Mouse (Mus musculus) heart, embryonic 11.5 days (tissue): ENCODE results near the gene Lrp4. TPM values are rescaled to one million over a fixed set of nuclear protein-coding genes. Genes with fewer than 3 reads are reported as not detected.
"Not testable (repeated sequence)": the region's sequence is repeated elsewhere in the genome, so short reads cannot be mapped to it uniquely, and the experiment has no call there.

Experiments
- ATAC-seq: fragments of 200-750 bp; cut with Nextera tagmentation; replicated peaks from 2 replicates; pipeline ENCODE4 v1.8.0; 2017; ENCODE audit warnings: moderate library complexity; ENCODE audit not compliant: insufficient number of reproducible peaks, low FRiP score, low TSS enrichment
- H3K27ac ChIP-seq: fragments of 300-500 bp; sonication (generic); 2 replicates; pipeline ENCODE4 v1.5.1; 2014; ENCODE audit warnings: mild to moderate bottlenecking, low read depth, low read length
- H3K27me3 ChIP-seq: fragments of 300-500 bp; sonication (generic); 2 replicates; pipeline ENCODE4 v1.6.1; 2014; ENCODE audit warnings: mild to moderate bottlenecking, low read length, mixed read lengths; ENCODE audit not compliant: control insufficient read depth, insufficient read depth
- H3K36me3 ChIP-seq: fragments of 300-500 bp; sonication (generic); 2 replicates; pipeline ENCODE4 v1.6.1; 2014; ENCODE audit warnings: mild to moderate bottlenecking, low read length, moderate library complexity, mixed read lengths; ENCODE audit not compliant: control insufficient read depth, insufficient read depth
- H3K4me1 ChIP-seq: fragments of 300-500 bp; sonication (generic); 2 replicates; pipeline ENCODE4 v1.6.1; 2014; ENCODE audit warnings: low read length; ENCODE audit not compliant: control insufficient read depth, insufficient read depth
- H3K4me2 ChIP-seq: fragments of 300-500 bp; sonication (generic); 2 replicates; pipeline ENCODE4 v1.6.1; 2014; ENCODE audit warnings: mild to moderate bottlenecking, moderate library complexity
- H3K4me3 ChIP-seq: fragments of 300-500 bp; sonication (generic); 2 replicates; pipeline ENCODE4 v1.5.1; 2014; ENCODE audit warnings: low read depth, low read length
- H3K9ac ChIP-seq: fragments of 300-500 bp; sonication (generic); 2 replicates; pipeline ENCODE4 v1.6.1; 2014; ENCODE audit warnings: mild to moderate bottlenecking, low read depth, low read length, moderate library complexity
- H3K9me3 ChIP-seq: fragments of 300-500 bp; sonication (generic); replicated peaks from 2 replicates; pipeline ENCODE4 v1.6.1; 2016; ENCODE audit warnings: low read length; ENCODE audit not compliant: control insufficient read depth
- WGBS: fragments of 180-500 bp; shearing (Covaris S2); extraction: QIAGEN DNeasy Blood & Tissue Kit; methylation state at CpG from one replicate; pipeline ENCODE4 v1.1.7; 2014; ENCODE audit not compliant: insufficient replicate concordance; 5-methylcytosine and 5-hydroxymethylcytosine counted together
- polyA plus RNA-seq: library from polyadenylated mRNA; unstranded; fragments of >200 nt; fragmentation: Nextera tagmentation; extraction: Ambion mirVana; gene quantifications from 2 replicates; pipeline ENCODE4 v1.2.1, GENCODE M21; 2014

Gene Lrp4
- polyA plus RNA-seq, 1 experiment from 2014 or later, result 3.8 TPM

DNA sequence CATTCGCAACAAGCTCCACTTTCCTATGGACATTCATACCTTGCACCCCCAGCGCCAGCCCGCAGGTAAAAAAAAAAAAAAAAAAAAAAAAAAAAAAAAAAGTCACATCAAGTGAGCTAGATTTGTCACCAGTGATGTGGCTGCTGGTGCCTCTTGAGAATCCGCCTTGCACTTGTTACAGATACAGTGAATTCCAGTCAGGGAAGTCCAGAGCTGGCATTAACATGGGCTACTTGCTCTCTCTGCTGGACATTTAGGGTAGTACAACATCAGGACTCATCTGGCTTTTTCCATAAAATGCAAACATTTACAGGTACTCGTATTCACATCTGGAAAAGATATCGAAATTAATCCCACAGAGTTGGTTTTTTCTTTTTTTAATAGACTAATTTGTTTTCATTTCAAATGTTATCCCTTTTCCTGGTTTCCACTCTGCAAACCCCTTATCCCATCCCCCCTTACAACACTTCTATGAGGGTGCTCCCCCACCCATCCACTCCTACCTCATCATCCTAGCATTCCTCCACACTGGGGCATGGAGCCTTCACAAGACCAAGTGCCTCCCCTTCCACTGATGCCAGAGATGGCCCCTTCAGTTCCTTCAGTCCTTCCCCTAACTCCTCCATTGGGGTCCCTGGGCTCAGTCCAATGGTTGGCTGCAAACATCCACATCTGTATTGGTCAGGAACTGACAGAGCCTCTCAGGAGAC lies 23.6 kb downstream of the Lrp4 start:
- Histone ChIP-seq H3K36me3 (peaks cover 23% of the 10 kb centered on the region), H3K9me3 (no peaks in the 10 kb centered on the region), H3K9ac (no peak overlapping the region), H3K4me3 (no peak overlapping the region), H3K4me1 (0 out of 2 replicates have a peak, but pooled peaks cover 1% of the 10 kb centered on the region), H3K27me3 (no peaks in the 10 kb centered on the region), H3K27ac (no peak overlapping the region), H3K4me2 (no peak overlapping the region)
- no peak for ATAC-seq
- WGBS, result 67% methylated on average over 6 of the region's 6 CpGs

DNA sequence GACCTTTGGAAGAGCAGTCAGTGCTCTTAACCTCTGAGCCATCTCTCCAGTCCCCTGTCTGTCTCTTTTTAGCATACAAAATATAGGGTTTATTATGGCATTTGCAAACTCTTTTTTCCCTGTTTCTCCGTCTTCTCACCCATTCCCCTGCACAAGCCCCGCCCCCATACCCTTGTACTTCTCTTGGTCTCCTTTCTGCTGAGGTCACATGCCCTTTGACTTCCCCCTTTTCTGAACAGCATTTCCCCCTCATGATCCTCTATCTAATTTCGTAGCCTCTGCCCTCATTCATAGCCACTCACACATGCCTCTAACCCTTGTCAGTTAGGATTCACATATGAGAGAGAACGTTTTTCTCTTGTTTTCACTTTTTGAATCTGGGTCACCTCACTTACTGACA lies 27.4 kb downstream of the Lrp4 start:
- Histone ChIP-seq H3K27ac (no peak overlapping the region), H3K4me3 (no peak overlapping the region), H3K4me2 (no peak overlapping the region), H3K9ac (no peak overlapping the region), H3K4me1 (no peaks in the 10 kb centered on the region), H3K27me3 (no peaks in the 10 kb centered on the region), H3K36me3 (peaks cover 20% of the 10 kb centered on the region; the same call in 1 of the 2 replicates), H3K9me3 (no peaks in the 10 kb centered on the region)
- ATAC-seq, result no peak
- 79% methylated on average over 4 of the region's 4 CpGs for WGBS

DNA sequence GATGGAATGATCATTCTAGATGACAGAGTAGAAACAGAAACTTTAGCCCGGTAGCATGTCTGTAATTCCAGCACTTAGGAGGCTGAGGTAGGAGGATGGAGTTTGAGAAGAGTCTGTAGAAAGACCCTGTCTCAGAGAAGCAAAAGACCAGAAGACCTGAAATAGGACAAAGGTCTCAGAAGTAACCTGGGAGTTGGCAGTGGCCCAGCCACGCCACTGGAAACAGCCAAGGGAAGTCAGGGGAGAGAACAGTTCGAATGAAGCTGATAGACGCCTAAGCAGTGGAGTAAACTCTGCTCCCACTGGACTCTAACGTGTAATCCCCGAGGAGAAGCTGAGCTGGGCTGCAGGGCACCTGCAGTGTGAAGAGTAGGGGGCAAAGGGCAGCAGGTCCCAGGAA lies 27.9 kb downstream of the Lrp4 start:
- ATAC-seq, result no peak
- no peak overlapping the region for H3K27ac ChIP-seq
- H3K27me3 ChIP-seq, result no peaks in the 10 kb centered on the region
- no peaks in the 10 kb centered on the region for H3K4me1 ChIP-seq
- 62% methylated on average over 6 of the region's 6 CpGs for WGBS
- no peak overlapping the region for H3K4me2 ChIP-seq
- H3K4me3 ChIP-seq, result no peak overlapping the region
- no peak overlapping the region for H3K9ac ChIP-seq
- H3K9me3 ChIP-seq, result no peaks in the 10 kb centered on the region
- peaks cover 20% of the 10 kb centered on the region; the same call in 1 of the 2 replicates for H3K36me3 ChIP-seq

DNA sequence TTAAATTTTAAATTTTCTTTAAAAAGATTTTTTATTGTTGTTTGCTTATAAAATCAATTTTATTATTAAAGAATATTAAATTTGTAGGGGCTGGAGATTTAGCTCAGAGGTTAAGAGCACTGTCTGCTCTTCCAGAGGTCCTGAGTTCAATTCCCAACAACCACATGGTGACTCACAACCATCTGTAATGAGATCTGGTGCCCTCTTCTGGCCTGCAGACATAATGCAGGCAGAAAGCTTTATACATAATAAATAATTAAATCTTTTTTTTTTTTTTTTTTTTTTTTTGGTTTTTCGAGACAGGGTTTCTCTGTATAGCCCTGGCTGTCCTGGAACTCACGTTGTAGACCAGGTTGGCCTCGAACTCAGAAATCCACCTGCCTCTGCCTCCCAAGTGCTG lies 30.0 kb downstream of the Lrp4 start:
- not testable (repeated sequence) for H3K4me3 ChIP-seq, H3K9me3 ChIP-seq, H3K4me2 ChIP-seq, H3K4me1 ChIP-seq, H3K9ac ChIP-seq, H3K27me3 ChIP-seq, ATAC-seq, H3K27ac ChIP-seq
- WGBS, result 72% methylated on average over 3 of the region's 3 CpGs
- peaks cover 22% of the 10 kb centered on the region for H3K36me3 ChIP-seq

DNA sequence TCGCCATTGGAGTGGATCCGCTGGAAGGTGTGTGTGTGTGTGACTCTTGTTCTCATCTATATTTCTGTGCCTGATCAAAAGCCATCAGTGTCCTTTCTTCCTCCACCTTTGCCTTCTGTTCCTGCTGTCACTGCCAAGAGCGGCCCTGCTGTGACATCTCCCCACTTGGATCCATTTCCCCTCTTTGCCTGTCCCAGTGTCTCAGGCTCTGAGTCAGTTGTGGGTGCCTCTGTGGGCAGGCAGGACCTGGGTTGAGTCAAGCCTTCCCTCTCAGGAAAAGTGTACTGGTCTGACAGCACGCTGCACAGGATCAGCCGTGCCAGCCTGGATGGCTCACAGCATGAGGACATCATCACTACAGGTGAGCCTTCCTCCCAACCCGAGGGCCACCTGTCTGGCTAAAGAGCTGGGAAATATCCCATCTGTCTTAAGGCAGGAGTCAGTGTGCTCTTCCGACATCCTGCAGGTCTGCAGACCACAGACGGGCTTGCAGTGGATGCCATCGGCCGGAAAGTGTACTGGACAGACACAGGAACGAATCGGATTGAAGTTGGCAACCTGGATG lies 34.8 kb downstream of the Lrp4 start:
- Histone ChIP-seq H3K4me2 (no peak overlapping the region), H3K4me3 (no peak overlapping the region), H3K27ac (no peak overlapping the region), H3K9me3 (no peaks in the 10 kb centered on the region), H3K9ac (no peak overlapping the region), H3K27me3 (no peaks in the 10 kb centered on the region), H3K36me3 (peaks cover 17% of the 10 kb centered on the region), H3K4me1 (no peaks in the 10 kb centered on the region)
- no peak for ATAC-seq
- 87% methylated on average over 12 of the region's 12 CpGs for WGBS

DNA sequence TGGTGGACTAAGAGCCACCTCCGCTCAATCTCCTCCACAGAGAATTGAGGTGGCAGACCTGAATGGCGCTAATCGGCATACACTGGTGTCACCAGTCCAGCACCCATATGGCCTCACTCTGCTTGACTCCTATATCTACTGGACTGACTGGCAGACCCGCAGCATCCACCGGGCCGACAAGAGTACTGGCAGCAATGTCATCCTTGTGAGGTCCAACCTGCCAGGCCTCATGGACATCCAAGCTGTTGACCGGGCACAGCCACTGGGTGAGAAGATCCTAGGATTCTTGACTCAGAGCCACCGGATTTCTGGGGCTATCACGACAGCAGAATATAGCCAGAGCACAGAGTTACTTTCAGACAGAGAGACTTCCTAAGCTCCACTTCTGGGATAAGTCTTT lies 36.7 kb downstream of the Lrp4 start:
- Histone ChIP-seq H3K27ac (no peak overlapping the region), H3K4me3 (no peak overlapping the region), H3K9me3 (no peaks in the 10 kb centered on the region), H3K36me3 (peaks cover 14% of the 10 kb centered on the region), H3K4me2 (no peak overlapping the region), H3K27me3 (no peaks in the 10 kb centered on the region), H3K9ac (no peak overlapping the region), H3K4me1 (no peaks in the 10 kb centered on the region)
- no peak for ATAC-seq
- WGBS, result 92% methylated on average over 9 of the region's 9 CpGs

DNA sequence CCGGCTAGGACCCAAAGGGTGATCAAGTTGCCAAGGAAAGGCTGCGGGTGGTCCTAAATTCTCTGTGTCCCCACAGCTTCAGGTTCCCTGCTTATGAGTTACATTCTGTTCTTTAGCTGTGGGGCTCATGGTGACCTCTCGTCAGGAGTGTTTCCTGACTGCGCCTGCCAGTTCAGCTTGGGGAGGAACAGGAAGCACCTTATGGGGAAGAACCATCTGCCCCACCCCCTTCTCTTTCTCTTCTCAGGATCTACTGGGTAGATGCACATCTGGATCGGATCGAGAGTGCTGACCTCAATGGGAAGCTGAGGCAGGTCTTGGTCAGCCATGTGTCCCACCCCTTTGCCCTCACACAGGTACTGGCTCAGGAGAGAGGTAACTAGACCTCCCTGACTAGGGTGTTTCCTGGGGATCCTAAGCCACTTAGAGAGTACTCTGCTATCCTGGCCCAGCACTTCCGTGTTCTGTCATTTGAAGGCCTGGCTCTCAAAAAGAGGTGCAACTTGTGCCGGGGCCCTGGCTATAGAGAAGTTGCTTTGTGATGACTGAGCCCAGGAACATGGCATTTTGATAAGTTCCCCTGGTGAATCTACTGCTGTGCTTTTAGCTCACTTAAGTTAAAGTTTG lies 40.9 kb downstream of the Lrp4 start:
- WGBS, result 81% methylated on average over 8 of the region's 8 CpGs
- H3K4me2 ChIP-seq, result no peak overlapping the region
- H3K36me3 ChIP-seq, result peaks cover 12% of the 10 kb centered on the region
- H3K4me1 ChIP-seq, result no peaks in the 10 kb centered on the region
- H3K9ac ChIP-seq, result no peak overlapping the region
- no peaks in the 10 kb centered on the region for H3K27me3 ChIP-seq
- H3K4me3 ChIP-seq, result no peak overlapping the region
- H3K9me3 ChIP-seq, result no peaks in the 10 kb centered on the region
- no peak for ATAC-seq
- H3K27ac ChIP-seq, result no peak overlapping the region

DNA sequence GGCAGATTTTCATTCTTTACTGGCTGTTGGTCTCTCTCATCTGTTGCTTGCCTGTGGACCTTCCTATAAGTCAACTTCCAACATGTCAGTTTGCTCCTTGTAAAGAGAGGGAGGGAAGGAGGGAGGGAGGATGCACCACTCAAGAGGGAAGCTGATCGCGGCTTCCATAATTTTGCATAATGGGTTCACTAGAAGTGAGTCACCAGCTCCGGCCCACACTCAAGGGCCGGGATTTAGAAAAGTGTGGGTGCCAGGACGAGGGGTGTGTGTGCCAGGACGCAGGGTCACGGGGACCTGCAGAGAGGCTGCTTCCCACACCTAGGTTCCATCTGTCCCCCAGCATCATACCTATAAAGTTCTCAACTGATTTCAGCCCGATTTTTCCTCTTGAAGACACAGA lies 50.8 kb downstream of the Lrp4 start:
- WGBS, result 87% methylated on average over 8 of the region's 8 CpGs
- no peak overlapping the region for H3K27ac ChIP-seq
- H3K4me2 ChIP-seq, result no peak overlapping the region
- no peak overlapping the region for H3K4me3 ChIP-seq
- no peak overlapping the region for H3K9ac ChIP-seq
- no peaks in the 10 kb centered on the region for H3K4me1 ChIP-seq
- no peak for ATAC-seq
- H3K9me3 ChIP-seq, result no peaks in the 10 kb centered on the region
- H3K27me3 ChIP-seq, result no peaks in the 10 kb centered on the region
- H3K36me3 ChIP-seq, result 0 out of 2 replicates have a peak, but pooled peaks cover 16% of the 10 kb centered on the region
